Mouse (Mus musculus) embryonic fibroblast, embryonic 13.5 days (primary cell): ENCODE measurements around the gene Hoxb4.

Source experiments
- CTCF ChIP-seq: IDR thresholded peaks from 2 replicates; pipeline ENCODE4 v1.5.1; 2011; ENCODE audit warnings: mild to moderate bottlenecking, control low read depth, low read length, moderate library complexity, borderline replicate concordance; ENCODE audit not compliant: insufficient read depth
- POLR2A ChIP-seq: IDR thresholded peaks from 2 replicates; pipeline ENCODE4 v1.6.1; 2011; ENCODE audit warnings: low read depth, mild to moderate bottlenecking, control low read depth, low read length, moderate library complexity

DNA sequence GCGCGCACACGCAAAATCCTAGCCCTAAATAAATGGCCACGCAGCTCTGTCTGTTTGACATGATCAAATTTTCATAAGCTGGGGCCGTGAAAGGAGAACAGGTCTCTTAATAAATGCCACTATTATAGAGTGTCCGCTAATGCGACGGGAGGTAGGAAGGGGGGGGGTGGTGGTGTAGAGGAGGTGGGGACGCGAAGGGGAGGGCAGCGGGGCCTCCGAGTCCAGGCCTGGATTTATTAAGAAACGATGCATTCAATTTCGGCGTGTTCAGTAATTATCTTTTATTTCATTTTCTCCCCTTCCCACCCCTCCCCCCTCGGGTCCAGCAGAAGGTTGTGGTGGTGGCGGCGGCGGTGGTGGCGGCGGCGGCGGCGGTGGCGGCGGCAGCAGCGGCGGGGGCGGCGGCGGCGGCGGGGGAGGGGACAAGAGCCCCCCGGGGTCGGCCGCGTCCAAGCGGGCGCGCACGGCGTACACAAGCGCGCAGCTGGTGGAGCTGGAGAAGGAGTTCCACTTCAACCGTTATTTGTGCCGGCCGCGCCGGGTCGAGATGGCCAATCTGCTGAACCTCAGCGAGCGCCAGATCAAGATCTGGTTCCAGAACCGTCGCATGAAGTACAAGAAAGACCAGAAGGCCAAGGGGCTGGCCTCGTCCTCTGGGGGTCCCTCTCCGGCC, 27.3 kb downstream of the Hoxb4 start:
- TF ChIP-seq CTCF: no peak
- TF ChIP-seq POLR2A: no peak
